Mouse (Mus musculus) adrenal gland, adult 18-20 months (tissue): ENCODE measurements around the gene Mpg. TPM values are rescaled to one million over a fixed set of nuclear protein-coding genes. Genes with fewer than 3 reads are reported as not detected.
A peak's percentile ranks its signal among the peaks of the same experiment; 100 is the strongest.

Experiments used
- DNase-seq, 2 experiments: peaks; one replicate each; pipeline ENCODE4 v3.0.0; 2021 to 2022; ENCODE audit warnings: low spot score in 2 of 2
- total RNA-seq, 2 experiments: library from RNA; stranded (reverse); gene quantifications; 1 replicate in 1 of 2; 2 replicates in 1 of 2; pipeline ENCODE4 v1.2.3; 2021

Mpg gene
- total RNA-seq, 2 experiments from 2014 or later = 17.1 to 20.3 TPM

DNA sequence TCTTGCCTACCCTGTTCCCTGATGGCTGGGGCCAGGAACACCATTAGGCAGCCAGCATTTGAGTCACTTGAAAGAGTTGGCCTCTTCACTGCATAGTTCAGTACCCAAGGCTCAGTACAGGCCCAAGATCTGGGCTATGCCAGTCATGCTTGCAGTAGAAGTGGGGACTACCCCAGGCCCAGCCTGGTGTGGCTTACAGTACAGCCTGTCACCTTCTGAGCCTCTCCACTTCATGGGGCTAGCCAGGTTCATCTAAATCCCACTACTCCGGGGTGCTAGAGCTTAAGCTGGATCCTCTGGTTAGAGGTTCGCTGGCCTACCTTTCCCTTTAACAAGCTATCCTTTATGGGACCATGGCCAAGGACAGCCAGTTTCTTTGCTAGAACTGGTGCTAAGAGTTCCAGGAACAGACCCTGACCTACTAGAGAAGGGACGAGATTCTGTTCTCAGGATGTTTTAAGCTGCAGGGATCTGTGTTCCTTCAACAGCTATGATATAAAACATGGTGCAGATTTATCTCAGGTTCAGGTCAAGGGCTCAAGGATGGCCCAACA lies 2.1 kb downstream of the Mpg start:
- no peak for DNase-seq

GRCm38 (mm10) chr11:32230220-32230619 lies 3.9 kb downstream of the Mpg start:
- DNase-seq = no peak

GRCm38 (mm10) chr11:32231125-32231524 lies 4.8 kb downstream of the Mpg start:
- DNase-seq = no peak

DNA sequence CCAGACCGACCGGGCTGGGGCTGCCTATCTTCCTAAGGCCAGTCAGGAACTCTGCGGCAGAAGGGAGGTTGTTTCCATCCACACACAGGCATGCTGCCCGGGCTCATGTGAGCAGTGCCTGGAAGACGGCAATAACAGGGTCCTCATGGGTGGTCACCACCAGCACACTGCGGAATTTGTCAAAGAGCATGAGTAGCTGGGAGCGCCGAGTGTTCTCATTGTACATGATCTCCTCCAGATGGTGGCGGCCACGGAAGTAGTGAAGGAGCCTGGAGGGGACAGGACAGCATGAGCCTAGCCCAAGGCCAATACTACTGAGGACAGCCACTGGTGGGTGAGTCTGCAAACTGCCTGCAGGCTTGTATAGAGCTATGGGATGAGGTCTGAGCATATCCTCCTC lies 6.5 kb downstream of the Mpg start:
- no peak for DNase-seq

GRCm38 (mm10) chr11:32233895-32234294 lies 7.6 kb downstream of the Mpg start:
- DNase-seq = no peak

GRCm38 (mm10) chr11:32234816-32235485 lies 8.6 kb downstream of the Mpg start:
- DNase-seq = peak in 1 of 2 experiments; percentile 16

DNA sequence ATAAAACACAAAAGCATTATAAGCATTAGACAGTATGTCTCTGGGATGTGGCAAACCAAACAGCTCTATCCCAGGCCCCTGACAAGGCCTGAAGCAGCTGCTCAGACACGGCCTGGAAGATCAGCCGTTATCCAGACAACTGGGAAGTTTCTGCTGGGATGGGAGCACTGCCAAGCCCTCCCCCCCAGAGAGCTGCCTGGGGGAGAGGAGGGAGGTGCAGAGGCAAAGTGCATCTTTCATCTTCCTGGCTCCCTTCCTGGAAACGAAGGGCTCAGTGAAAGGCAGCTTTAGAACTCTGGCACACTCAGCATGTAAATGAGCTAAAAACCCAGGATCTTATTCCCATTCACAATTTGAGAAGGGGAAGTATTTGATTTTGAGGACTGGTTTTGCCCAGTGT lies 9.3 kb downstream of the Mpg start:
- peak in 1 of 2 experiments; percentile 67 for DNase-seq

GRCm38 (mm10) chr11:32236132-32236531 lies 9.8 kb downstream of the Mpg start:
- peak in 1 of 2 experiments; percentile 17 for DNase-seq

DNA sequence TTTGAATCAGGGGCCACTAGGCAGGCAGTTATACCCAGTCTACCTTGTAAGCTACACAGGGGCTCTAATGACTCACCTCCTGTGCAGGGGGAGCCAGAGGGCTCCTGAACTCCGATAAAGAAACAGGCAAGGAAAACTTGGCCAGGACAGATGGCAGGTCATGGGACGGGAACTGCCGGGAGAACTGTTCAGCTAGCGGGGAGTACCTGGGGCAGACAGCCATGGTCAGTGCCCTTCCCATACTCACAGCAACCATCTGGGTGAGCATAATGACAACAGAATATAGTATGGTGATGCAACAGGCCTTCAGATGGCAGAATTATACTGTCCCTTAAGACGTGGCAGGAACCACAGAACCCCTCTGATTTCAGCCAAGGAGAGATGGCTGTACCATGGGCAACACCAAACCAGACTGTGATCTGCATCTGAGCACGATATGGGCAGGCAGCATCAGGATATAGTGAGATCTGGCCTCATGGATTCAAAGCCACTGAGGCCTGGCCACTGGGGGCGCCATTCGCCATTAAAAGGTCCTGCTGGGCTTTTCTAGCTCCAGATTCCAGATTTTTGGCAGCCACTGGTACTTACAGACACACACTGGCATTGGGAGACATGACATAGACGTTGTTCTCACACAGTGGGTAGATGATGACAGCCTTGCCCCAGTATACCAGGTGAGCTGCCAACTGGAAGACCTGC lies 10.6 kb downstream of the Mpg start:
- DNase-seq = peak; percentile 54 to 63

DNA sequence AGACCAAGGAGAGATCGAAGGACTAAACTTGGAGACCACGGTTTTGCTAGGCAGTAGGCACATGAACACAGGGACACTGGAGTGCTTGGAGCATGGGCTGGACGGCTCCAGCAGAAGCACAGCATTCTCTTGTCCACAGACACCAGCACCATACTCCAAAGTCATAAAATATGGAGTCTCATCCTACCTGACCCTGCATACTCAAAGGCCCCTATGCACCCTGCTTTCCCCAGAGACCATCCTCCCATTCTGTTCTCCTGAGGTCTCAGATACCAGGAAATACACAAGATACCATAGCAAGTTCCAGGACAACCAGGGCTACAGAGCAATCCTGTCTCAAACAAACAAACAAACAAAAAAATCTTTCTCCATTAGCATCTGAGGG lies 11.1 kb downstream of the Mpg start:
- no peak for DNase-seq

GRCm38 (mm10) chr11:32238093-32238860 lies 12.0 kb downstream of the Mpg start:
- DNase-seq = peak; percentile 73 to 76

DNA sequence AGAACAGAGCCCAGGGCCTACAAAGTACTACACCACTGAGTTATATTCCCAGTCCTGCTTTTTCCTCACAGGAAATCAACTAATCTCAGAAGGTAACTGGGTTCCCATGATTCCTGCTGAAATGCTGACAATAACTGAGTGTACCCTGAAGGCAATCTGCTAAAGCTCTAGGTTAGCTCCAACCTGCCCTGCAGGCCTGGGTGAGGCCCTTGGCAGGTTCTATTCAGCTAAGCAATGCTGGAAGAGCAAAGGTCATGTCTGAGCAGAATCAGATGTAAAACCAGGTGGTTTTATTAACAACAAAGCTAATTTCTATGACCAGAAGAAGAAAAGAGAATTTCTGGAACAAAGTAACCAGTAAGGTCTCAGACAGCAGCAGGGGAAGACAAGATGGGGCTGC lies 15.1 kb downstream of the Mpg start:
- no peak for DNase-seq

DNA sequence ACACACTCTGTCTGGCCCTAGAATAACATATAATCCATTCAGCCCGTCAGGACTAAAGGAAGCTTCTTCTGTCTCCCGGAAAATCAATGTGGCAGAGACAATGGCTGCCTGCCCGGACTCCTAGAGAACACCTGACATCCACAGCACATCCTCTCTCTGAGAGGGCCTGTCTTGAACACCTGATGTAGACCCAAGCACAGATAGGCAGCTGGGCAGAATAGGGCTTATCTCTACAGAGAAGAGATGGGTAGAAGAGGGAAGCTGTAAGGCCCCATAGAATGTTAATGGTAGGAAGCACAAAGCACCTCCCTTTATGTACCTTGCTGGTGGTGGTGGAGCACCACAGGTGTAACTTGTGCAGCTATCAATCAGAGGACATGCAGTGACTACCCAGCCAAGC lies 15.9 kb downstream of the Mpg start:
- DNase-seq = no peak

DNA sequence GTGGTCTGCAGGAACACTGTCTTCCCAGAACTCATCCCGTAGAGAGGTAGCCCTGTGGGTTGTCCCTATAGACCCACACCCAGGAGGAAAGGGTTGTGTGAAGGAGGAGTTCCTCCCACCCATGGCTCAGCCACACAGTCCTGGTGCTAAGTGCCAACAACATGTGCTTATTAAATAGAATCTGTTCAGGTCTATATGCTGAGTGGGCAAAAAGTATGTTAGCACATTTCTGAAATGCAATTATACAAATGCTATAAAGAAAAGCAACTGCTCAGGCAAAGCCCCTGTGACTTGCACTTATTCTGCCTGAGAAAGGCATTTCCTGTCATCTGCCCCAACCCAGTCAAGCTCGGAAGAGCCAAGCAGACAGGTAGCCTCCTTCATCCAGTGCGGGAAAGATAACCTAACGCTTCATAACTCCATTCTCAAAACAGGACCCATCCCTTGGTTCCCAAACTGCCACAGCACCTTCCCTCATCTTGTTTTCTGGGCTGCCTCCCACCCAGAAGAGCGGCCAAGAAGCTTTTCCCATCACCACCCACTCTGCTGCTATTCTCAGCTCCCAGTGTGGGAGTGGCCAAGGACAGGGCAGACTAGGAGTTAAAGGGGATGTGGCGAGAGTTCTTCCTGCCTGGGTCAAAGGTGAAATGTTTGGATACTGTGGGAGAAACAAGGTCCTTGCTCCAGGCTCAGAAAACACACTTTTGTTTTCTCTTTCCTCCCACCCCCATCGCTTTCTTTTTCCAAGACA lies 17.1 kb downstream of the Mpg start:
- no peak for DNase-seq

- DNase-seq = no peak
These were observed 17.8 kb downstream of the Mpg start for GRCm38 (mm10) chr11:32244064-32244463.

GRCm38 (mm10) chr11:32244617-32245016 lies 18.3 kb downstream of the Mpg start:
- no peak for DNase-seq

DNA sequence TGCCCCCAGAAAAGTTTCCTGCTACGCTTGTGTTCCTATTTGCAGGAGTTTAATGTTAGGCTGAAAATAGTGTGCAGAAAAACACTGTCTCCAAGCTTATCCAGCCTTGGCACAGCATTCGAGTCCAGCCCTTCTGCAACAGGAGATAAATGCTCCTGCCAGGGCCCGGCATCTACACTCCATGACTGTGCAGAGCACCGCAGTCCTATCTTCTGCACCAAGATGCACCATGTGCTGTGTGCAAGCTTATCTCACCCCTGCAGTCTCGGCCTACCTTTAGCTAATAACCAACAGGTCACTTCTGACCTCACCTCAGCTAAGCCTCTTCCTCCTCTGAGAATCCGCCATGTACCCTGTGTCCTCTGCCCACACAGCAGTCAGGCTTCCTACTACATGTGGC lies 19.3 kb downstream of the Mpg start:
- no peak for DNase-seq

- no peak for DNase-seq
These were observed 20.8 kb downstream of the Mpg start for GRCm38 (mm10) chr11:32247068-32247467.

DNA sequence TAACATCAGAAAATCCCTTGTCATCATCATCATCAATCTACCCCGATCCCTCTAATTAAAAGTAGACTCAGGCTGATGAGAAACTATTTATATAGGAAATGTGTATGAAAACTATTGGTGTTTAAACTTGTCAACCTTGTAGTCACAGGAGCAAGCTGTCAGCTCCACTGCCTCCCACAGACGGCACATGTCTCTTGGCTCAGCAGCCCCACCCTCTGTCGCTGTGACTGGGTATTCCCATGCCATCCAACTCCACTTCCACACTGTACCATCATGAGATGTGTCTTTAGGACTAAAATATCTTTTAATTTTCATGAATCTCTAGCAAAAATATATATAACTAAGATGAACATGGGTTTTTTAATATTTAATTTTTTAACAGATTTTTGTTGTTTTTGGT lies 22.0 kb downstream of the Mpg start:
- DNase-seq = no peak

- DNase-seq = no peak
These were observed 24.8 kb downstream of the Mpg start for GRCm38 (mm10) chr11:32250880-32251763.
